ENCODE assay signal across 8 mouse cellular contexts in the genomic region with DNA sequence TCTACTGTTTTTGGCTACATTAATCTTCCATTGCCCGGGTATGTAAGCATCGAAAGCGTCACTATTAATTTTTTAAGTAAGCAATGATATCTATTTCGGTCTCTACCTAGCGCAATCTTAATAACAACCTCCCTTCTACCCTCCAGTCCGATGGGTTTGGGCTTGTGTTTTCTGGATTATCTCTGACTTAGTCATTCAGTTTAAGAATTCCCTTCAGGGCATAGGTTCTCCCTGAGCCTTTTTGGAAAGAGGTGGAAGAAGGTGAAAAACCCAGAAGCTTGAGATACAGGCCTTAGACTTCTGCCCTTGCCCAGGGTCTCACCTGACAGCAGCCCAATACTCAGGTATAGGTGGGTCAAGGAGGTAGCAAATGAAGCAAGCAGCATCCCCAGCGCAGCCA. TPM values are rescaled to one million over a fixed set of nuclear protein-coding genes. Genes with fewer than 3 reads are reported as not detected.
DNase-seq lines count a peak whose midpoint lies in the region; ATAC-seq and TF ChIP-seq lines count a peak whose summit lies in the region.

No protein-coding gene starts in this region.

- peaks cover 25% of the 10 kb centered on the region for H3K27me3 ChIP-seq in lung, embryonic 15.5 days
- H3K27me3 ChIP-seq in limb, embryonic 10.5 days (ENCODE audit: low read depth, poor library complexity, severe bottlenecking): peaks cover 69% of the 10 kb centered on the region
- H3K27me3 ChIP-seq in neural tube, embryonic 15.5 days (replicated peaks): peaks cover 38% of the 10 kb centered on the region

- H3K36me3 ChIP-seq in lung, embryonic 15.5 days: no peaks in the 10 kb centered on the region
- H3K36me3 ChIP-seq in limb, embryonic 10.5 days: peaks cover 20% of the 10 kb centered on the region
- peaks cover 20% of the 10 kb centered on the region for H3K36me3 ChIP-seq in neural tube, embryonic 15.5 days

- peak overlapping the region; percentile 54 for H3K9ac ChIP-seq in lung, embryonic 15.5 days
- peak overlapping the region; percentile 73 for H3K9ac ChIP-seq in neural tube, embryonic 15.5 days (replicated peaks)

- DNase-seq in lung, postnatal 10 days: no peak
- DNase-seq in limb, embryonic 10.5 days (ENCODE audit: low spot score): no peak
- DNase-seq in cerebellum, postnatal 4 days (ENCODE audit: low spot score in 2 of 2): no peak
- DNase-seq in adrenal gland, postnatal 4 days (ENCODE audit: low spot score in 2 of 2): no peak
- no peak for DNase-seq in kidney, postnatal 4 days

- no peaks in the 10 kb centered on the region for H3K9me3 ChIP-seq in lung, embryonic 15.5 days
- H3K9me3 ChIP-seq in limb, embryonic 10.5 days (replicated peaks): no peaks in the 10 kb centered on the region
- H3K9me3 ChIP-seq in neural tube, embryonic 15.5 days (replicated peaks): no peaks in the 10 kb centered on the region

- peak overlapping the region; percentile 48 for H3K4me3 ChIP-seq in lung, embryonic 15.5 days
- peak overlapping the region; percentile 58 for H3K4me3 ChIP-seq in embryonic fibroblast, embryonic 13.5 days (ENCODE audit: insufficient read depth, low read length)
- H3K4me3 ChIP-seq in limb, embryonic 10.5 days: peak overlapping the region; percentile 62
- peak overlapping the region; percentile 61 for H3K4me3 ChIP-seq in neural tube, embryonic 15.5 days (replicated peaks)

- peak overlapping the region; percentile 96 for H3K4me2 ChIP-seq in lung, embryonic 15.5 days
- H3K4me2 ChIP-seq in neural tube, embryonic 15.5 days: peak overlapping the region; percentile 84

- TF ChIP-seq POLR2A in embryonic fibroblast, embryonic 13.5 days (IDR thresholded peaks at IDR 0.05; ENCODE audit: low read depth, low read length): no peak

- no peak for ATAC-seq in lung, embryonic 15.5 days (ENCODE audit: borderline replicate concordance, extremely low read depth, low FRiP score, low TSS enrichment)
- no peak for ATAC-seq in neural tube, embryonic 15.5 days (ENCODE audit: low FRiP score)

- no peak overlapping the region for H3K27ac ChIP-seq in lung, embryonic 15.5 days
- no peak overlapping the region for H3K27ac ChIP-seq in embryonic fibroblast, embryonic 13.5 days (ENCODE audit: insufficient read depth, low read length)
- H3K27ac ChIP-seq in limb, embryonic 10.5 days: peak overlapping the region; percentile 88
- peak overlapping the region; percentile 91 for H3K27ac ChIP-seq in neural tube, embryonic 15.5 days (replicated peaks)

- TF ChIP-seq CTCF in embryonic fibroblast, embryonic 13.5 days (IDR thresholded peaks at IDR 0.05; ENCODE audit: borderline replicate concordance, insufficient read depth, low read length): no peak

- WGBS in lung, embryonic 15.5 days: 61% methylated on average over 7 of the region's 7 CpGs
- WGBS in limb, embryonic 10.5 days: 63% methylated on average over 7 of the region's 7 CpGs
- WGBS in neural tube, embryonic 15.5 days: 60% methylated on average over 7 of the region's 7 CpGs

- H3K4me1 ChIP-seq in lung, embryonic 15.5 days: peaks cover 16% of the 10 kb centered on the region
- H3K4me1 ChIP-seq in embryonic fibroblast, embryonic 13.5 days (ENCODE audit: control insufficient read depth, insufficient read depth, low read length): no peaks in the 10 kb centered on the region
- H3K4me1 ChIP-seq in limb, embryonic 10.5 days: peaks cover 48% of the 10 kb centered on the region
- peaks cover 46% of the 10 kb centered on the region for H3K4me1 ChIP-seq in neural tube, embryonic 15.5 days

RNA-seq across cellular contexts. Expression of a gene that starts 1.0 kb away (rescaled TPM):
- 5.5 and 6.0 TPM in 2 replicates for polyA plus RNA-seq in lung, embryonic 15.5 days (2015; fragmentation: Nextera tagmentation; extraction: Ambion mirVana)
- polyA plus RNA-seq in embryonic fibroblast, embryonic 13.5 days (2011; ENCODE audit: insufficient read length, low read depth, missing spikeins): 2.7 and 9.3 TPM in 2 replicates
- 11.6 and 16.3 TPM in 2 replicates for polyA plus RNA-seq in limb, embryonic 10.5 days (2016; fragmentation: Nextera tagmentation; extraction: Ambion mirVana)
- polyA plus RNA-seq in neural tube, embryonic 15.5 days (2015; fragmentation: Nextera tagmentation; extraction: Ambion mirVana): 12.4 and 14.3 TPM in 2 replicates
- 10 to 100 TPM in 1 of 2 experiments, 1 to 10 TPM in 1; 6.2 to 10.9 TPM for total RNA-seq in adrenal gland, postnatal 4 days (2021)

RNA-seq across cellular contexts. Expression of a gene that starts 7.3 kb away (rescaled TPM):
- 0.79 and 1.1 TPM in 2 replicates for polyA plus RNA-seq in lung, embryonic 15.5 days (2015; fragmentation: Nextera tagmentation; extraction: Ambion mirVana)
- polyA plus RNA-seq in embryonic fibroblast, embryonic 13.5 days (2011; ENCODE audit: insufficient read length, low read depth, missing spikeins): 2.2 and 4.7 TPM in 2 replicates
- polyA plus RNA-seq in limb, embryonic 10.5 days (2016; fragmentation: Nextera tagmentation; extraction: Ambion mirVana): 0.84 and 1.6 TPM in 2 replicates
- polyA plus RNA-seq in neural tube, embryonic 15.5 days (2015; fragmentation: Nextera tagmentation; extraction: Ambion mirVana): 6.3 and 7.3 TPM in 2 replicates
- 1 to 10 TPM in 1 of 2 experiments, under 1 TPM in 1; 0.71 to 2.9 TPM for total RNA-seq in adrenal gland, postnatal 4 days (2021)

RNA-seq across cellular contexts. Expression of a gene that starts 9.7 kb away (rescaled TPM):
- 30.2 and 33.9 TPM in 2 replicates for polyA plus RNA-seq in lung, embryonic 15.5 days (2015; fragmentation: Nextera tagmentation; extraction: Ambion mirVana)
- 0.70 and 2.5 TPM in 2 replicates for polyA plus RNA-seq in embryonic fibroblast, embryonic 13.5 days (2011; ENCODE audit: insufficient read length, low read depth, missing spikeins)
- polyA plus RNA-seq in limb, embryonic 10.5 days (2016; fragmentation: Nextera tagmentation; extraction: Ambion mirVana): 5.6 and 7.5 TPM in 2 replicates
- 5.2 and 6.6 TPM in 2 replicates for polyA plus RNA-seq in neural tube, embryonic 15.5 days (2015; fragmentation: Nextera tagmentation; extraction: Ambion mirVana)
- 10 to 100 TPM; 23.8 to 33.4 TPM for total RNA-seq in adrenal gland, postnatal 4 days (2021)

RNA-seq across cellular contexts. Expression of a gene that starts 17.8 kb away (rescaled TPM):
- 175 and 179 TPM in 2 replicates for polyA plus RNA-seq in lung, embryonic 15.5 days (2015; fragmentation: Nextera tagmentation; extraction: Ambion mirVana)
- polyA plus RNA-seq in embryonic fibroblast, embryonic 13.5 days (2011; ENCODE audit: insufficient read length, low read depth, missing spikeins): 43.2 and 55.3 TPM in 2 replicates
- 220 and 235 TPM in 2 replicates for polyA plus RNA-seq in limb, embryonic 10.5 days (2016; fragmentation: Nextera tagmentation; extraction: Ambion mirVana)
- polyA plus RNA-seq in neural tube, embryonic 15.5 days (2015; fragmentation: Nextera tagmentation; extraction: Ambion mirVana): 153 and 167 TPM in 2 replicates
- total RNA-seq in adrenal gland, postnatal 4 days (2021): 10 to 100 TPM; 70.1 to 72.5 TPM

RNA-seq across cellular contexts. Expression of a gene that starts 19.8 kb away (rescaled TPM):
- 10.8 and 11.0 TPM in 2 replicates for polyA plus RNA-seq in lung, embryonic 15.5 days (2015; fragmentation: Nextera tagmentation; extraction: Ambion mirVana)
- polyA plus RNA-seq in embryonic fibroblast, embryonic 13.5 days (2011; ENCODE audit: insufficient read length, low read depth, missing spikeins): 2.3 and 4.5 TPM in 2 replicates
- polyA plus RNA-seq in limb, embryonic 10.5 days (2016; fragmentation: Nextera tagmentation; extraction: Ambion mirVana): 9.7 TPM in 2 replicates
- polyA plus RNA-seq in neural tube, embryonic 15.5 days (2015; fragmentation: Nextera tagmentation; extraction: Ambion mirVana): 13.1 and 16.0 TPM in 2 replicates
- 1 to 10 TPM; 4.5 to 8.1 TPM for total RNA-seq in adrenal gland, postnatal 4 days (2021)

Comparison
In these comparisons a context has a peak if more than half of its experiments do, and no peak if none do; other contexts are left out.
1. H3K27ac ChIP-seq: peak in limb, embryonic 10.5 days (single experiment) and neural tube, embryonic 15.5 days (single experiment); none in lung, embryonic 15.5 days (single experiment) and embryonic fibroblast, embryonic 13.5 days (single experiment).
2. Peak in every context shown above with its lines, with median percentiles within 50 percentile points of each other: H3K4me3 ChIP-seq.